Mouse (Mus musculus) granulocyte monocyte progenitor cell, adult 5-6 weeks (primary cell): Measurements from ENCODE around the gene Tbkbp1. TPM values are rescaled to one million over a fixed set of nuclear protein-coding genes. Genes with fewer than 3 reads are reported as not detected.

Source experiments
- ATAC-seq: replicated peaks from 2 replicates; pipeline ENCODE4 v1.8.0; 2016; ENCODE audit warnings: mild to moderate bottlenecking, moderate TSS enrichment, inconsistent platforms; ENCODE audit not compliant: poor library complexity, severe bottlenecking
- total RNA-seq, 2 experiments: library from RNA; stranded (forward) in 1 of 2; stranded (reverse) in 1 of 2; fragments of 200-712, 200-1000 nt in 1 of 2; fragments of >200 nt in 1 of 2; fragmentation: Nextera tagmentation in 1 of 2; gene quantifications; 2 replicates each; pipeline ENCODE4 v1.2.3; 2014 to 2017

Gene Tbkbp1
- total RNA-seq, 2 experiments from 2014 or later = 6.6 to 8.5 TPM

- no peak for ATAC-seq
Measured at GRCm38 (mm10) chr11:97130318-97130717, 21.0 kb downstream of the Tbkbp1 start.

GRCm38 (mm10) chr11:97128956-97129355, 22.3 kb downstream of the Tbkbp1 start:
- ATAC-seq = peak; percentile 35; the same call in 1 of the 2 replicates

GRCm38 (mm10) chr11:97127470-97128223, 23.6 kb downstream of the Tbkbp1 start:
- no peak for ATAC-seq

GRCm38 (mm10) chr11:97126645-97127468, 24.4 kb downstream of the Tbkbp1 start:
- peak; percentile 82 for ATAC-seq

GRCm38 (mm10) chr11:97124266-97125036, 26.8 kb downstream of the Tbkbp1 start:
- ATAC-seq = no peak

- ATAC-seq = no peak
Measured at GRCm38 (mm10) chr11:97123282-97123890, 27.9 kb downstream of the Tbkbp1 start.

DNA sequence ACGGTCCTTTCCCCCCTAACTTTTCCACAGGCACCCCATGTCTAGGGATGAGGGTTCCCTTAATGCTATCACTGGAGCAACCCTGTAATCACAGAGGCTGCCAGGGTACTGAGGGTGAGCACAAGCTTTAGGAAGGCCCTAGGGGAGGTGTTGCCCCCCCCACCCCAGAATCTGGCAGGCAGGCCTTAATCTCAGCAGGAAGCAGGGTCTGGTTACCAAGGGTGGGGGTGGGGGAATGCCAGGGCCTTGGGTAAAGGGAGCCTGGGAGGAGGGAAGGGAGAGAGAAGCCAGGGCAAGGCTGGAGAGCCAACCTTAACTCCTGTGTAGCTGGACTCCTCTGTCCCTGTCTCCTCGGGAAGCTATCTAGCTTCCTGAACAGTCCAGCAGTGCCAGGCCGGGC, 30.7 kb downstream of the Tbkbp1 start:
- ATAC-seq = no peak

- no peak for ATAC-seq
Measured at GRCm38 (mm10) chr11:97120221-97120620, 31.1 kb downstream of the Tbkbp1 start.

DNA sequence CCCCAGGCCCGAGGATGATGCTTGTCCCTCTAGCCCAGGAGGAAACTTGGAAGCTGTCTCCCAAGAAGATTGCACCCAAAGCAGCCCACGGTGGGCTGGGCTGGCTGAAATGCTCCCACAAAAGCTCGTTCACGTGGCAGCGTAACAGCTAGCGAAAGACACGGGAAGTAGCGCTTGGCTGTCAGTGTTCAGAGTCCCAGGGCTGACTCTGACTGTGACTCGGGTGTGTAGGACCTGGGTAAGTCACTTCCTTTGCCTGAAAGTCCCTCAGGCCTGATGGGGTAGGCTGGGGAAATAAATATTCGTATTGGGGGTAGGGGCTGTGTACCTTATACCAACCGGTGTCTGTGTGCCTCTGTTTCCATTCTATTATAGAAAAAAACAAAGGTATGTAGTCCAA, 35.5 kb downstream of the Tbkbp1 start:
- ATAC-seq = peak; percentile 58; the same call in 1 of the 2 replicates

GRCm38 (mm10) chr11:97114671-97115601, 36.4 kb downstream of the Tbkbp1 start, which contains the start of gene Tbx21:
Tbx21 (minus strand) TSS chr11:97115331.
- ATAC-seq = no peak; the same call in 1 of the 2 replicates

DNA sequence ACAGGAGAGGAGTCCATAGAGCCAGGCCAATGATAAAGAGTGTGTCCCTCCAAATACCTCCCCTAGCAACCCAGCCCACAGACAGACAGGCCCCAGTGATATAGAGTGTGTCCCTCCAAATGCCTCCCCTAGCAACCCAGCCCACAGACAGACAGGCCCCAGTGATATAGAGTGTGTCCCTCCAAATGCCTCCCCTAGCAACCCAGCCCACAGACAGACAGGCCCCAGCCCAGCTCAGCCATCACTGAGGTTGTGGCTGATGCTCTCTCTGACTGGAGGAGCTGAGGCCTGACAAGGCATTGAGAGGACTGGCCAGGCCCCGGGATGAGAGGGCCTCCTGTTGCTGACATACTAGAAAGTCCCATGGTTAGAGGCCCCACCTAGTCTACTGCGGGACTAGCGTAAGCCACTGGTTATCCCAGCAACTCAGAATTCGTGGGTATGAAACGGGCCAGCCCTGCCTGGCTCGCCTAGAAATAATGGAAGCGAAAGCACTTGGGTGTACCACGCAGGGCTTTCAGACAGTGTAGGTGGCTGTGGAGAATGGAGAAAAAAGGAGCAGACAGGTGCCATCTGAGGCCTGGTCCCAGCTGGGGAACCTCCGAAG, 38.7 kb downstream of the Tbkbp1 start:
- ATAC-seq = no peak

DNA sequence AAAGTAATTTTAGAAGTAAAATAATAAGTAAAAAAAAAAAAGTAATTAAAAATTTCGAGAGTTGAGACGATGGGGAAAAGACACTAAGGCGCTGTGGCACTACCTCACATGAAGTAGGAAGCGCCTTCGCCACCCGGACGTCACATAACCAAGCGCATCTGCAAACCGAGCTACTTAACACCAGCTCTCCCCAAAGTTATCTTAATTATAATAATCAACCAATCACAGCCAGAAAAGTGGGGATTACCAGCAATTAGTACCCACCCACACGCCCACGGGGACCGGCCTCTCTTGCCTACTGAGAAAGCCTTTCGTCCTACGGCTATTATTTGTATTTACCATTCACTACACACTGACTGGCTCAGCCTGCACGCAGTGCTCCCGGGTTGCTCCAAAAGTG, 42.3 kb downstream of the Tbkbp1 start:
- no peak for ATAC-seq

GRCm38 (mm10) chr11:97104091-97104483, 47.2 kb downstream of the Tbkbp1 start:
- no peak for ATAC-seq

- peak; percentile 84 for ATAC-seq
Measured at GRCm38 (mm10) chr11:97103163-97104090, 47.9 kb downstream of the Tbkbp1 start.

- ATAC-seq = peak; percentile 57
Measured at GRCm38 (mm10) chr11:97101722-97102121, 49.6 kb downstream of the Tbkbp1 start.

DNA sequence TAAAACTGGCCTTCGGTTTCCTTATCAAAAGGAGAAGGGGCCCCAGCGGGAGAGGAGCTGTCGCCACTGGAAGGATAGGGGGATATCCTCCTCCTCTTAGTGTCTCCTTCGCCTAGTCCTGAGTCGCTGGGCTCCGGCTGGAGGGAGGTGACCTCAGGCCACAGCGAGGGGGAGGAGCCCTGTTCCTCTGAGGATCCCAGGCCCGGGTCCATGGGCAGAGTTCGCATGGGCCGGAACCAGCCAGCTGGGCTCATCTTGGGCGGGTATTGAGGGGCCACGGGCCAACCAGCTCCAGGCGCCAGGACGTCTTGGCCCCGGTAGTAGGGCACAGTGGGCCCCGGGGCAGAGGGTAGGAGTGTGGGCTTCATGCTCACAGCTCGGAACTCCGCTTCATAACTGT, 52.5 kb downstream of the Tbkbp1 start:
- 0 out of 2 replicates have a peak, but pooled peaks have one; percentile 24 for ATAC-seq

GRCm38 (mm10) chr11:97094600-97094999, 56.7 kb downstream of the Tbkbp1 start:
- no peak for ATAC-seq

DNA sequence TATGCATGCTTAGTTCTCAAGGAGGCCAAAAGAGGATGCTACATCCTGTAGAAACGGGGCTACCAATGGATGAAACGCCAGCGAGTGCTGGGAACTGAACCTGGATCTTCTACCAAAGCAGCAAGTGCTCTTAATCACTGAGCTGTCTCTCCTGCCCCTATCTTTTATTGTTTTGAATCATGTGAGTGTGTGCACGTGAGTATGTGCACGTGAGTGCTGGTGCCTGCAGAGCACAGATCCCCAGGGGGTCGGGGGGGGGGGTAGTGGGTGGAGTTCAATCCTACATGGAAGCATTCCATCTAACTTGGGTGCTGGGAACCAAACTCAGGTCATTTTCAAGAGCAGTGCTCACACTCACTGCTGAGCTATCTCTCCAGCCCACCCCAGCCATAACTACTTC, 64.9 kb downstream of the Tbkbp1 start:
- no peak for ATAC-seq
